Mouse (Mus musculus) limb, embryonic 11.5 days (tissue): ENCODE data around the gene Akap8l. TPM values are rescaled to one million over a fixed set of nuclear protein-coding genes. Genes with fewer than 3 reads are reported as not detected.

Source experiments
- ATAC-seq: fragments of 200-750 bp; cut with Nextera tagmentation; 2 replicates; pipeline ENCODE4 v1.8.0; 2017; ENCODE audit warnings: low read depth; ENCODE audit not compliant: insufficient number of reproducible peaks, low FRiP score, low TSS enrichment
- DNase-seq: peaks from one replicate; pipeline ENCODE4 v3.0.0-alpha.2; 2015; ENCODE audit warnings: low spot score
- H3K27ac ChIP-seq: fragments of 300-500 bp; sonication (generic); replicated peaks from 2 replicates; pipeline ENCODE4 v1.5.1; 2014; ENCODE audit warnings: low read depth, mild to moderate bottlenecking, low read length
- H3K27me3 ChIP-seq: fragments of 300-500 bp; sonication (generic); 2 replicates; pipeline ENCODE4 v1.6.1; 2014; ENCODE audit warnings: mild to moderate bottlenecking, low read length, mixed read lengths; ENCODE audit not compliant: control insufficient read depth, insufficient read depth
- H3K36me3 ChIP-seq: fragments of 300-500 bp; sonication (generic); 2 replicates; pipeline ENCODE4 v1.6.1; 2014; ENCODE audit warnings: mild to moderate bottlenecking, low read length, moderate library complexity, mixed read lengths; ENCODE audit not compliant: control insufficient read depth, insufficient read depth
- H3K4me1 ChIP-seq: fragments of 300-500 bp; sonication (generic); 2 replicates; pipeline ENCODE4 v1.6.1; 2014; ENCODE audit warnings: low read length, mixed read lengths; ENCODE audit not compliant: control insufficient read depth, insufficient read depth
- H3K4me2 ChIP-seq: fragments of 300-500 bp; sonication (generic); 2 replicates; pipeline ENCODE4 v1.6.1; 2014; ENCODE audit warnings: low read depth, mild to moderate bottlenecking, moderate library complexity; ENCODE audit not compliant: severe bottlenecking
- H3K4me3 ChIP-seq: fragments of 300-500 bp; sonication (generic); 2 replicates; pipeline ENCODE4 v1.5.1; 2014; ENCODE audit warnings: low read depth, low read length
- H3K9ac ChIP-seq: fragments of 300-500 bp; sonication (generic); 2 replicates; pipeline ENCODE4 v1.6.1; 2014; ENCODE audit warnings: mild to moderate bottlenecking, low read length
- H3K9me3 ChIP-seq: fragments of 300-500 bp; sonication (generic); 2 replicates; pipeline ENCODE4 v1.6.1; 2016; ENCODE audit warnings: low read length; ENCODE audit not compliant: control insufficient read depth
- WGBS: fragments of 180-500 bp; shearing (Covaris S2); extraction: QIAGEN DNeasy Blood & Tissue Kit; methylation state at CpG from one replicate; pipeline ENCODE4 v1.1.7; 2014; 5-methylcytosine and 5-hydroxymethylcytosine counted together
- polyA plus RNA-seq: library from polyadenylated mRNA; unstranded; fragments of >200 nt; fragmentation: Nextera tagmentation; extraction: Ambion mirVana; gene quantifications from 2 replicates; pipeline ENCODE4 v1.2.1, GENCODE M21; 2014

Akap8l gene
- polyA plus RNA-seq, 1 experiment from 2014 or later = 73.5 TPM

- peak overlapping the region; percentile 97 for H3K9ac ChIP-seq
- no peaks in the 10 kb centered on the region for H3K9me3 ChIP-seq
- peak; percentile 89 for DNase-seq
- WGBS = under 1% methylated on average over 42 of the region's 47 CpGs
- peak overlapping the region; percentile 85 for H3K4me3 ChIP-seq
- H3K27me3 ChIP-seq = no peaks in the 10 kb centered on the region
- peaks cover 8% of the 10 kb centered on the region for H3K4me1 ChIP-seq
- ATAC-seq = peak; percentile 67; the same call in 1 of the 2 replicates
- H3K4me2 ChIP-seq = peak overlapping the region; percentile 40
- peaks cover 16% of the 10 kb centered on the region for H3K36me3 ChIP-seq
- H3K27ac ChIP-seq = peak overlapping the region; percentile 70
These were observed 13.9 kb upstream of the Akap8l start for GRCm38 (mm10) chr17:32364331-32364730.

GRCm38 (mm10) chr17:32363821-32364301 is 13.5 kb upstream of the Akap8l start:
- WGBS = under 1% methylated on average over 12 of the region's 50 CpGs
- peak overlapping the region; percentile 97 for H3K9ac ChIP-seq
- ATAC-seq = 0 out of 2 replicates have a peak, but pooled peaks have one; percentile 33
- H3K27ac ChIP-seq = peak overlapping the region; percentile 70
- no peaks in the 10 kb centered on the region for H3K9me3 ChIP-seq
- peak; percentile 53 for DNase-seq
- no peaks in the 10 kb centered on the region for H3K27me3 ChIP-seq
- H3K4me3 ChIP-seq = peak overlapping the region; percentile 85
- peaks cover 19% of the 10 kb centered on the region for H3K36me3 ChIP-seq
- peak overlapping the region; percentile 49 for H3K4me2 ChIP-seq
- H3K4me1 ChIP-seq = peaks cover 8% of the 10 kb centered on the region

- no peak overlapping the region; the same call in 1 of the 2 replicates for H3K9ac ChIP-seq
- 86% methylated on average over 4 of the region's 4 CpGs for WGBS
These were observed 12.3 kb upstream of the Akap8l start for GRCm38 (mm10) chr17:32362686-32363085.

GRCm38 (mm10) chr17:32359928-32360327 is 9.5 kb upstream of the Akap8l start:
- no peak overlapping the region for H3K4me2 ChIP-seq
- H3K4me1 ChIP-seq = peaks cover 8% of the 10 kb centered on the region
- ATAC-seq (no peak), DNase-seq (no peak)
- H3K9ac ChIP-seq = no peak overlapping the region
- 92% methylated on average over 18 of the region's 18 CpGs for WGBS
- no peaks in the 10 kb centered on the region for H3K27me3 ChIP-seq
- no peaks in the 10 kb centered on the region for H3K9me3 ChIP-seq
- H3K36me3 ChIP-seq = peaks cover 40% of the 10 kb centered on the region
- H3K27ac ChIP-seq = no peak overlapping the region
- no peak overlapping the region for H3K4me3 ChIP-seq

More at GRCm38 (mm10) chr17:32362686-32363085, 12.3 kb upstream of the Akap8l start:
- Histone ChIP-seq H3K27me3 (no peaks in the 10 kb centered on the region), H3K4me3 (peak overlapping the region; percentile 85), H3K27ac (no peak overlapping the region), H3K4me2 (peak overlapping the region; percentile 49), H3K36me3 (peaks cover 19% of the 10 kb centered on the region), H3K9me3 (no peaks in the 10 kb centered on the region), H3K4me1 (peaks cover 8% of the 10 kb centered on the region)
- no peak for DNase-seq
- no peak for ATAC-seq

GRCm38 (mm10) chr17:32358943-32359340 is 8.5 kb upstream of the Akap8l start:
- H3K4me1 ChIP-seq = peaks cover 8% of the 10 kb centered on the region
- no peak overlapping the region for H3K27ac ChIP-seq
- H3K4me3 ChIP-seq = no peak overlapping the region
- DNase-seq = no peak
- H3K27me3 ChIP-seq = no peaks in the 10 kb centered on the region
- ATAC-seq = no peak
- H3K9ac ChIP-seq = no peak overlapping the region
- H3K9me3 ChIP-seq = no peaks in the 10 kb centered on the region
- no peak overlapping the region for H3K4me2 ChIP-seq
- WGBS = 87% methylated on average over 6 of the region's 6 CpGs
- H3K36me3 ChIP-seq = peaks cover 47% of the 10 kb centered on the region

DNA sequence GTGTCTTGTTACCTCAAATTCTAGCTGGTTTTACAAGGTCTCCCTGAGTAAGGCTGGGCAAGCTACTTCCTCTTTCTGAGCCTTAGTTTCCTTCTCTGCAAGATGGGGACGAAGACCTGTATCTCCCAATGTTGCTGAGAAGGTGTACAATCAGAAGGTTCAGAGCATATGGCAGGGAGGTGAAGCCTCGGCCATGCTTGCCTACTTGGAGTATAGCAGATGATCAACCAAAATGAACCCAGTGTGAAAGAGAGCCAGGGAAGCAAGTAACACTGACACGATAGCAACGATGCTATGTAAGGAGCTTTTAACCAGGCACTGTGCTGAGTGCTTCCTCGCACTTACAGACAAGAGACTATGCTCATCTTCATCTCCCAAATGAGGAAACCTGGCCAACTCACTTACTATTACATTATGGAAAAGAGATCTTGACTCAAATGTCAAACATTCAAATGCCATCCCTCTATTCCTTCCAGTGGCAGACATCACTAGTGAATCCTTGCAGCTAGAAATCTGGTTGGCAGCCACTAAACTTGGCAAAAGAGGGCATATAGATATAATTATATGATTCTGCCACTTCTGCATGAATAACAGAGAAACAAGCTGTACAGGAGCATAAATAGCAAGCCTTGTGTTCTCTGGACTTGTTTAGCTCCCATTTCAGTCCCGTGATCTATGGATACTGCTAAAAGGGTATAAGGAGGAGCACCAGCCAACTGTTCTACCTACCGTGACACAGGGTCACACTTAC is 8.0 kb upstream of the Akap8l start:
- H3K4me1 ChIP-seq = peaks cover 8% of the 10 kb centered on the region
- DNase-seq = no peak
- no peak for ATAC-seq
- H3K27ac ChIP-seq = no peak overlapping the region
- peaks cover 47% of the 10 kb centered on the region for H3K36me3 ChIP-seq
- H3K4me3 ChIP-seq = no peak overlapping the region
- H3K27me3 ChIP-seq = no peaks in the 10 kb centered on the region
- H3K9ac ChIP-seq = no peak overlapping the region
- H3K4me2 ChIP-seq = no peak overlapping the region
- no peaks in the 10 kb centered on the region for H3K9me3 ChIP-seq
- 92% methylated on average over 7 of the region's 7 CpGs for WGBS

- 92% methylated on average over 24 of the region's 24 CpGs for WGBS
- H3K4me3 ChIP-seq = no peak overlapping the region
- peaks cover 47% of the 10 kb centered on the region for H3K36me3 ChIP-seq
- H3K4me2 ChIP-seq = no peak overlapping the region
- no peak for DNase-seq
- no peaks in the 10 kb centered on the region for H3K4me1 ChIP-seq
- no peaks in the 10 kb centered on the region for H3K9me3 ChIP-seq
- H3K9ac ChIP-seq = no peak overlapping the region
- H3K27ac ChIP-seq = no peak overlapping the region
- no peaks in the 10 kb centered on the region for H3K27me3 ChIP-seq
- no peak for ATAC-seq
These were observed 6.7 kb upstream of the Akap8l start for GRCm38 (mm10) chr17:32356766-32357760.

DNA sequence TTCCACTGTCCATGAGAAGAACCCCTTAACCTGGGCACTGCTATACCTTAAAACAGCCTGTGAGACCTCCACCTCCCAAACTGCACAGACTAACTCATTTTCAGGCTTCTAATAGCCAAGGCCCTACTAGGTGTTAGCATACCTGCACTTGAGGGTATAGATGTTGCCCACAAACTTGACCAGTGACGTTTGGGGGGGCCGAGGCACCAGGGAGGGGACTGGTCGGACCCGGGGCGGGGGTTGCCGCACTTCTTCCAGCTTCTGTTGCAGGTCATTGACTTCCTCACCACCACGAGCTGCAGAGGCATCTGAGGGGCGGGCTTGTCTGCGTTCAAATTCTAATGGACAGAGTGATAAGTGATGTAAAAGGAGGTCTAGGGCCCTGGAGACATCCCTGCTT is 5.9 kb upstream of the Akap8l start:
- Histone ChIP-seq H3K4me2 (no peak overlapping the region), H3K4me1 (no peaks in the 10 kb centered on the region), H3K36me3 (peaks cover 43% of the 10 kb centered on the region), H3K27me3 (no peaks in the 10 kb centered on the region), H3K9me3 (no peaks in the 10 kb centered on the region), H3K27ac (no peak overlapping the region), H3K4me3 (no peak overlapping the region), H3K9ac (no peak overlapping the region)
- ATAC-seq (no peak), DNase-seq (no peak)
- 92% methylated on average over 9 of the region's 9 CpGs for WGBS
